Mouse (Mus musculus) MEL (cell line): ENCODE measurements around the gene Mid1. TPM values are rescaled to one million over a fixed set of nuclear protein-coding genes. Genes with fewer than 3 reads are reported as not detected.
A peak's percentile ranks its signal among the peaks of the same experiment; 100 is the strongest.
"Not testable (repeated sequence)": the region's sequence is repeated elsewhere in the genome, so short reads cannot be mapped to it uniquely, and the experiment has no call there.

Experiments
- DNase-seq: peaks from one replicate; pipeline ENCODE4 v3.0.0; 2011; ENCODE audit warnings: low read depth, low spot score
- H3K27ac ChIP-seq: 2 replicates; pipeline ENCODE4 v1.5.1; 2012; ENCODE audit warnings: low read depth, mild to moderate bottlenecking, control low read depth, low read length, moderate library complexity; ENCODE audit not compliant: control insufficient read depth
- H3K27me3 ChIP-seq, 2 experiments: fragments of 150-350 bp in 1 of 2; sonication (generic) in 1 of 2; 2 replicates each; pipeline ENCODE4 v1.6.1; 2012; ENCODE audit warnings: low read length in 2 of 2, mild to moderate bottlenecking in 2 of 2, improper control_type of control experiment in 1 of 2, moderate library complexity in 1 of 2; ENCODE audit not compliant: insufficient read depth in 2 of 2, control insufficient read depth in 1 of 2
- H3K36me3 ChIP-seq, 2 experiments: 2 replicates each; pipeline ENCODE4 v1.6.1; 2012 to 2014; ENCODE audit warnings: low read length in 2 of 2, improper control_type of control experiment in 1 of 2, inconsistent platforms in 1 of 2, mild to moderate bottlenecking in 1 of 2; ENCODE audit not compliant: insufficient read depth in 2 of 2, control insufficient read depth in 1 of 2
- H3K4me1 ChIP-seq, 2 experiments: fragments of 150-350 bp in 1 of 2; sonication (generic) in 1 of 2; 2 replicates each; pipeline ENCODE4 v1.6.1; 2012; ENCODE audit warnings: low read length in 2 of 2, improper control_type of control experiment in 1 of 2, mild to moderate bottlenecking in 1 of 2; ENCODE audit not compliant: insufficient read depth in 2 of 2, control insufficient read depth in 1 of 2
- H3K4me3 ChIP-seq, 2 experiments: fragments of 150-350 bp in 1 of 2; sonication (generic) in 1 of 2; 2 replicates each; pipeline ENCODE4 v1.5.1; 2012; ENCODE audit warnings: low read depth in 2 of 2, low read length in 2 of 2, mild to moderate bottlenecking in 2 of 2, moderate library complexity in 2 of 2, control low read depth in 1 of 2, improper control_type of control experiment in 1 of 2; ENCODE audit not compliant: control insufficient read depth in 1 of 2, insufficient read depth in 1 of 2
- H3K79me2 ChIP-seq: 2 replicates; pipeline ENCODE4 v1.6.1; 2012; ENCODE audit warnings: mild to moderate bottlenecking, low read length, moderate library complexity; ENCODE audit not compliant: control insufficient read depth, poor library complexity, insufficient read depth
- H3K9ac ChIP-seq: 2 replicates; pipeline ENCODE4 v1.6.1; 2012; ENCODE audit warnings: low read depth, mild to moderate bottlenecking, control low read depth, low read length, moderate library complexity; ENCODE audit not compliant: control insufficient read depth, poor library complexity, severe bottlenecking
- H3K9me3 ChIP-seq: fragments of 150-350 bp; sonication (generic); replicated peaks from 2 replicates; pipeline ENCODE4 v1.6.1; 2012; ENCODE audit warnings: mild to moderate bottlenecking, low read length, improper control_type of control experiment, moderate library complexity; ENCODE audit not compliant: insufficient read depth
- CTCF ChIP-seq, 3 experiments: IDR thresholded peaks in 2 of 3; conservative IDR thresholded peaks in 1 of 3; 2 replicates each; pipeline ENCODE4 v1.5.1; 2011 to 2012; ENCODE audit warnings: low read length in 3 of 3, low read depth in 2 of 3, mild to moderate bottlenecking in 2 of 3, improper control_type of control experiment in 1 of 3, inconsistent platforms in 1 of 3, mixed read lengths in 1 of 3, moderate library complexity in 1 of 3; ENCODE audit not compliant: control insufficient read depth in 1 of 3, insufficient read depth in 1 of 3, poor library complexity in 1 of 3, severe bottlenecking in 1 of 3
- POLR2AphosphoS5 ChIP-seq: IDR thresholded peaks from 2 replicates; pipeline ENCODE4 v1.6.1; 2012; ENCODE audit warnings: low read depth, borderline replicate concordance, mild to moderate bottlenecking, inconsistent platforms, low read length, moderate library complexity, mixed read lengths
- TAL1 ChIP-seq: IDR thresholded peaks from 2 replicates; pipeline ENCODE4 v1.6.1; 2012; ENCODE audit warnings: mild to moderate bottlenecking, inconsistent platforms, low read length, moderate library complexity, mixed read lengths
- TBP ChIP-seq: IDR thresholded peaks from 2 replicates; pipeline ENCODE4 v1.8.0; 2011; ENCODE audit warnings: low read depth, low read length, improper control_type of control experiment
- polyA plus RNA-seq, 2 experiments: library from polyadenylated mRNA; stranded (reverse) in 1 of 2; unstranded in 1 of 2; fragments of >175 nt in 1 of 2; fragments of >200 nt in 1 of 2; gene quantifications; 2 replicates each; pipeline versions ENCODE4 v1.2.1 to v1.2.4; 2012; ENCODE audit warnings: low replicate concordance in 2 of 2, low read depth in 1 of 2; ENCODE audit not compliant: insufficient read length in 2 of 2, insufficient read depth in 1 of 2, missing spikeins in 1 of 2
- total RNA-seq: library from RNA; depleted of rRNA; stranded (reverse); fragments of 300-350 nt; gene quantifications from 2 replicates; pipeline ENCODE4 v1.2.3, GENCODE M21; 2012

Gene Mid1
- total and polyA plus RNA-seq, 3 experiments, result 1.4 to 7.8 TPM; not detected in 1

DNA sequence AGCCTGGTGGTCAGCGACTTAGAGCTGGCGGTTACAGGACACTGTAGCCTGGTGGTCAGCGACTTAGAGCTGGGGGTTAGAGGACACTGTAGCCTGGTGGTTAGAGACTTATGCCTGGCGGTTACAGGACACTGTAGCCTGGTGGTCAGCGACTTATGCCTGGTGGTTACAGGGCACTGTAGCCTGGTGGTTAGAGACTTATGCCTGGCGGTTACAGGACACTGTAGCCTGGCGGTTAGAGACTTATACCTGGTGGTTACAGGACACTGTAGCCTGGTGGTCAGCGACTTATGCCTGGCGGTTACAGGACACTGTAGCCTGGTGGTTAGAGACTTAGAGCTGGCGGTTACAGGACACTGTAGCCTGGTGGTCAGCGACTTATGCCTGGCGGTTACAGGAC is 330.9 kb downstream of the Mid1 start:
- not testable (repeated sequence) for H3K27me3 ChIP-seq, H3K4me3 ChIP-seq, H3K9ac ChIP-seq, H3K9me3 ChIP-seq, H3K36me3 ChIP-seq, DNase-seq, H3K4me1 ChIP-seq, H3K27ac ChIP-seq
- H3K79me2 ChIP-seq, result peaks cover 13% of the 10 kb centered on the region

DNA sequence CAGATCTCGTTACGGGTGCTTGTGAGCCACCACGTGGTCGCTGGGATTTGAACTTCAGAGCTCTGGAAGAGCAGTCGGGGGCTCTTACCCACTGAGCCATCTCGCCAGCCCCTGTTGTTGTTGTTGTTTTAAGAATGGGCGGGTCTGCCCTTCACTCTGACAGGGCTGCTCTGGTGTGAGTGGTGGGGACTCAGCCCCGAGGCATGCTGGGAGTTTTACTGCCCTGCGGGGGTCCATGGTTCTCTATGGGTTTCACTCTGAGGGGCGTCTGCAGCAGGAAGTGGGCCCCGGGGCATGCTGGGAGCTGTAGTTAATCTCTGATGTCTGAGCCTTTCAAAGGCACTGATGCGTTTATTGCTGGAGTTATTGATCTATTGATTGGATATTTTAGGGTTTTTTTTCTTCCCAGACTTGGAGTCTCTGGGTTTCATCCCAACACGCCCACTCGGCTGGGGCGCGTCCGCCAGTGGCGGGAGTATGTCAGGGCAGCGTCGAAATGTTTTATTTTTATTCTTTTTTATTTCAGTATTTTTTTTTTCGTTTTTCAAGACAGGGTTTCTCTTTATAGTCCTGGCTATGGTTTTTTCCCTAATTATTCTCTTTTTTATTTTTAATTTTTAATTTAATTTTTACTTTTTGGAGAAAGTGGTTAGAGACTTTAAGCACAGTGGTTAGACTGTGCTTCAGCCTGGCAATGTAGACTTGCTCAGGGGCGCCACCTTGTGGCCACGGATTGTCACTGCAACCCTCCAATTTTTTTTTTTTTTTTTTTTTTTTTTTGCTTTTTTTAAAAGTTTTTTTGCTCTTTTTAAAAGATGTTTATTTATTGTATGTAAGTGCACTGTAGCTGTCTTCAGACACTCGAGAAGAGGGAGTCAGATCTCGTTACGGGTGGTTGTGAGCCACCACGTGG is 332.6 kb downstream of the Mid1 start:
- Histone ChIP-seq H3K9ac (peak overlapping the region; percentile 3; the same call in 1 of the 2 replicates), H3K79me2 (peaks cover 10% of the 10 kb centered on the region; the same call in 1 of the 2 replicates), H3K4me3 (peak overlapping the region in 1 of 2 experiments; percentile 8; a peak in 2 of 4 replicates)
- H3K4me1 ChIP-seq, H3K9me3 ChIP-seq, H3K27ac ChIP-seq, H3K36me3 ChIP-seq, H3K27me3 ChIP-seq: not testable (repeated sequence)
- peak; percentile 97 for DNase-seq
- TF ChIP-seq CTCF (IDR thresholded peaks at IDR 0.05 in 2 of 3, conservative IDR thresholded peaks at IDR 0.05 in 1 of 3; ENCODE audit: control insufficient read depth in 1 of 3, insufficient read depth in 1 of 3, low read depth in 2 of 3, low read length in 3 of 3, poor library complexity in 1 of 3, severe bottlenecking in 1 of 3), result peak in 1 of 3 experiments; percentile 65; a peak in 2 of 6 replicates
- 0 out of 2 replicates have a peak, but pooled peaks have one; percentile 5 for TF ChIP-seq TBP

DNA sequence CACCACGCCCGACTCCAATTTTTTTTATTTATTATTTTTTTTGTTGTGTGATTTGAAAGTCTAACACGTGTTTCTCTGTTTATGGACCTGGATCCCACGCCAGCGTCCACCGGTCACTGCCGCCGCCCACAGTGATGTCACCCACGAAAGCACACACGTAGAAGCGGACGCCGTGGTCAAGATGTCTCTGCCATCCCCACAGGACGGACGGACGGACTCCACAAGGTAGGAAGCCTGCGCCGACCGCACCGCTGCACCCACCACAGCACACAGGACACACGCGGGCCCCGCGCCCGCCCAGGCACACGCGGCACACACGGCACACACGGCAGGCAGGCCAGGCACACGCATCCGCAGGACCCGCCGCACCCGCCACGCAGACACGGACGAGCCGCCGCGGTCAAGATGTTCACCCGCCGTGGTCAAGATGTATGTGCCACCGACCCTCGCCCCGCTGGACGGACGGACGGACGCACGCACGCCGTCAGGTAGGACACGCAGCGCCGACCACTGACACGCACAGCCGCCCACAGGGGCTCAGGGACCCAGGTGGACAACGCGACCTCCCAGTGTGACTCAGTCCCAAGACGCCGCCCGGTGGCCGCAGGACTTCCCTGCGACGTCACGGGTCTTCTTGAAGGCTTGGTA is 333.7 kb downstream of the Mid1 start:
- H3K27ac ChIP-seq, result not testable (repeated sequence)
- H3K4me3 ChIP-seq, result peak overlapping the region; percentile 19 to 37; a peak in 3 of 4 replicates

More for the DNA sequence above, 333.7 kb downstream of the Mid1 start:
- peak; percentile 84 for DNase-seq
- not testable (repeated sequence) for H3K27me3 ChIP-seq, H3K4me1 ChIP-seq, H3K9me3 ChIP-seq, H3K36me3 ChIP-seq
- Histone ChIP-seq H3K79me2 (peaks cover 10% of the 10 kb centered on the region; the same call in 1 of the 2 replicates), H3K9ac (peak overlapping the region; percentile 24)
- 0 out of 2 replicates have a peak, but pooled peaks have one; percentile 7 for TF ChIP-seq TAL1
- peak; percentile 95; the same call in 1 of the 2 replicates for TF ChIP-seq POLR2AphosphoS5
- peak in 1 of 3 experiments; percentile 30; a peak in 1 of 6 replicates for TF ChIP-seq CTCF (IDR thresholded peaks at IDR 0.05 in 2 of 3, conservative IDR thresholded peaks at IDR 0.05 in 1 of 3; ENCODE audit: control insufficient read depth in 1 of 3, insufficient read depth in 1 of 3, low read depth in 2 of 3, low read length in 3 of 3, poor library complexity in 1 of 3, severe bottlenecking in 1 of 3)
